8 mouse cellular contexts compared by ENCODE assay signal in genomic region chr8:11419232-11419631, GRCm38 (mm10). TPM values are rescaled to one million over a fixed set of nuclear protein-coding genes. Genes with fewer than 3 reads are reported as not detected.
DNase-seq lines count a peak whose midpoint lies in the region; ATAC-seq lines count a peak whose summit lies in the region.

No protein-coding gene starts in this region.

- ATAC-seq in kidney, embryonic 15.5 days (replicated peaks; ENCODE audit: low FRiP score) = peak; percentile 23; the same call in 1 of the 2 replicates
- no peak for ATAC-seq in activated CD4-positive, CD25-positive, alpha-beta regulatory T cell, adult 4 months
- ATAC-seq in megakaryocyte-erythroid progenitor cell, adult 5-6 weeks (replicated peaks; ENCODE audit: low FRiP score, low TSS enrichment, poor library complexity, severe bottlenecking) = no peak

- H3K4me2 ChIP-seq in kidney, embryonic 15.5 days = no peak overlapping the region

- H3K9me3 ChIP-seq in kidney, embryonic 15.5 days (replicated peaks) = no peaks in the 10 kb centered on the region

- H3K4me1 ChIP-seq in kidney, embryonic 15.5 days = no peaks in the 10 kb centered on the region

- H3K27me3 ChIP-seq in kidney, embryonic 15.5 days = no peaks in the 10 kb centered on the region

- no peak for DNase-seq in kidney, adult 18-20 months
- DNase-seq in adrenal gland, postnatal 36 days = peak; percentile 82 to 85
- DNase-seq in frontal cortex, postnatal 14 days (ENCODE audit: low spot score in 2 of 2) = peak; percentile 67 to 74
- peak; percentile 83 for DNase-seq in layer of hippocampus, adult 11-12 months (ENCODE audit: low spot score)
- DNase-seq in lung, postnatal 4 days = peak; percentile 71 to 89

- H3K27ac ChIP-seq in kidney, embryonic 15.5 days = no peak overlapping the region

- 37% methylated on average over 6 of the region's 6 CpGs for WGBS in kidney, embryonic 15.5 days

- H3K9ac ChIP-seq in kidney, embryonic 15.5 days = no peak overlapping the region

- no peak overlapping the region for H3K4me3 ChIP-seq in kidney, embryonic 15.5 days (replicated peaks)

- peaks cover 83% of the 10 kb centered on the region for H3K36me3 ChIP-seq in kidney, embryonic 15.5 days

RNA-seq across cellular contexts. Expression of gene Rab20, which starts 59.3 kb away (rescaled TPM):
- 24.2 and 26.5 TPM in 2 replicates for polyA plus RNA-seq in kidney, embryonic 15.5 days (2015; fragmentation: Nextera tagmentation; extraction: Ambion mirVana)
- total RNA-seq in adrenal gland, postnatal 36 days (2021) = 10 to 100 TPM in 1 of 2 experiments, 1 to 10 TPM in 1; 6.7 to 12.5 TPM
- 1 to 10 TPM; 7.8 to 8.7 TPM for polyA plus RNA-seq in activated CD4-positive, CD25-positive, alpha-beta regulatory T cell, adult 4 months (2017; shearing (Covaris generic))
- 0.35 TPM in 1 of 2 replicates, not detected in the other for total RNA-seq in megakaryocyte-erythroid progenitor cell, adult 5-6 weeks (2014; fragmentation: Nextera tagmentation)
- not detected in 2 replicates for total RNA-seq in megakaryocyte-erythroid progenitor cell, adult 5-6 weeks (2017)

Comparison
In these comparisons a context has a peak if more than half of its experiments do, and no peak if none do; other contexts are left out.
1. RNA of gene Rab20, which starts 59.3 kb away (total RNA-seq): 6.7 to 12.5 TPM in adrenal gland, postnatal 36 days; 0.35 TPM in megakaryocyte-erythroid progenitor cell, adult 5-6 weeks; every median in the first group is over 4 times any median in the second.